Mouse (Mus musculus) embryonic stem cell, embryonic (primary cell): ENCODE measurements around the gene Il16.

Source experiments
- CTCF ChIA-PET, 4 experiments: fragments of 300-600 bp in 2 of 4; fragments of 350-600 bp in 2 of 4; sonication (Branson Sonifier 250); formaldehyde crosslinking; loops; one replicate each; lab custom pipeline; 2022; ENCODE audit warnings: inconsistent platforms in 2 of 4; lab: Charles Lee
- POLR2A ChIA-PET, 4 experiments: fragments of 300-600 bp in 2 of 4; fragments of 350-600 bp in 2 of 4; sonication (Branson Sonifier 250); formaldehyde crosslinking; loops; one replicate each; lab custom pipeline; 2022; ENCODE audit warnings: antibody characterized with exemption in 4 of 4, inconsistent platforms in 1 of 4; lab: Charles Lee

The Il16 gene

DNA sequence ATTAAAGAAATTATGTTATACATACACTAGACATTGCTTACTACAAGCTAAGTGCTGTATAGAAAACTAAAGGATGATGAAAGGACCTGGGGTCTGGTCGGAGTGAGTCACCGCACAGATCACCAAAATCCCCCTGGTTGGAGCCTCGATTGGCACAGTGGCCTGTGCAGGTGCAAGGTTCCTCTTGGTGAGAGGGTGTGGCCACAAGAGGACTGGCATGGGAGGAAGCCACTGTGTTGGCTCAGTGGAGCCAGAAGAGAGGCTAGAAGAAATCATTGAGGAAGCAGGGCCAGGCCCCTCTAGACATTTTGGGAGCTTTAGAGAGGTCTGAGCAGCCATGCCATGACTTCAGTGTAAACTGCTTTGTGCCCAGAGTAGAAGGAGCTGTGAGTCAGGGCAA lies 106.4 kb downstream of the Il16 start:
- POLR2A ChIA-PET = interaction anchor here in 3 of 4 experiments (0.8 to 0.9 kb wide), 3 partner anchors 7 to 246 kb away, joined by 3 read pairs; partner anchors contain the start of genes Mesd (in 2 of the 3), Tlnrd1 (in 2 of the 3) and Stard5 (in 1 of the 3)
- CTCF ChIA-PET = interaction anchor here in 1 of 4 experiments (1.3 kb wide), 1 partner anchor 8 kb away, joined by 3 read pairs; no protein-coding TSS in a partner anchor

DNA sequence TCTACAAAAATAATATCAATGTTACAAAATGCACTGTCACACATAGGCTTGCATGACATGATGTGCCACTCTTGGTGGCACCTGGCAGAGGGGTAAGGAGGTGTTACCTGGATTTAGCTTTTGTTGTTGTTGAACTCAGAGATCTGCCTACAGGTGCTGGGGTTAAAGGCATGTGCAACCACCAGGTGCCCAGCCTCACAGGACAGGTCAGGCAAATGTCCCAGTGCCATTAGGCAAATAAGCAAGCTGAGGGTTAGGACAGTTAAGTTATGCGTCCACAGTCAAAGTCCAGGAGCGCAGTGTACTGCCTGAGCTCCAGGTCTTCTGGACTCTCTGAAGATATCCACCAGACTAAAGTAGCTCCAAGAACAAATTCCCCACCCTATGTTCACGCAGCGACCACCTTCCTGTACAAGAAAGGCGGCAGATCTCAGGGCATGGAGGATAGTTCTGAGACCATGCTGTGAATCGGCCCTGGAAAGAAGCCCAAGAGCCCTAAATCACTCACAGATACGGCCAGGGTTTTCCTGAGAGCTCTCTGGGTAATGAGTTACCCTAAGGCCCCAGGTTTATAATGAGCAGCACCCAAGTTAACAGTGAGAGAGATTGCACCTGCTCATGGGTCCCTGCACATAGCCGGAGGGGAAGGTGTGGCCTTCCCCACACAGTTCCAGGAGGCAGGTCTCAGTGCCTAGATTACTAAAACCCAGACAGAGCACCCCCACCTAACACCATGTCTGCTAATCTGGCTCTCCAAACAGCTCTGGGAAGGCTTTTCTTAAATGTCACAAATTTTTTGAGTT lies 107.5 kb downstream of the Il16 start:
- ChIA-PET POLR2A (interaction anchor here in 3 of 4 experiments (0.6 to 0.9 kb wide), 4 partner anchors 211 to 542 kb away, joined by 3 to 5 read pairs (median 3); partner anchors contain the start of genes Mesd (in 1 of the 3) and Tlnrd1 (in 1 of the 3)), CTCF (no interaction called here)

DNA sequence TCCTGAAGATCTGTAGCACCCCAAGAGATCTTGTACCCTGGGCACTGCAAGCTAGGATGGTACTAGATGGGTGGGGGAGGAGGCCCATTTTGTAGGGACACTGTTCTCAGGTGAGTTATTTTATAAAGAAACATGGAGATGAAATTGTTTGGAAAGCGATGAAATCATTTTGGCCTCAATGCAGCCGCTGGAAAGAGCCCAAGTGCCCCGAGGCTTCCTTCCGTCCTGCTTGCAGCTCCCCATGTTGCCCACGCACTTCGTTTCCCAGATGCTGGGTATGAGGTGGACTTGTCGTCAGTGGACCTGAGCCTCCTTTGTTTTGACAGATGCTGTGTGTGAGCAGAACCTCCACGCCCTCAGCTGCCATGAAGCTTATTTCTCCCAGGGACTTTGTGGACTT lies 109.1 kb downstream of the Il16 start:
- ChIA-PET POLR2A (interaction anchor here in 2 of 4 experiments (0.6 to 1.6 kb wide), 3 partner anchors 14 to 580 kb away, joined by 3 to 5 read pairs (median 4); no protein-coding TSS in a partner anchor), CTCF (interaction anchor here in 1 of 4 experiments (1.0 kb wide), 1 partner anchor 39 kb away, joined by 3 read pairs; no protein-coding TSS in a partner anchor)

DNA sequence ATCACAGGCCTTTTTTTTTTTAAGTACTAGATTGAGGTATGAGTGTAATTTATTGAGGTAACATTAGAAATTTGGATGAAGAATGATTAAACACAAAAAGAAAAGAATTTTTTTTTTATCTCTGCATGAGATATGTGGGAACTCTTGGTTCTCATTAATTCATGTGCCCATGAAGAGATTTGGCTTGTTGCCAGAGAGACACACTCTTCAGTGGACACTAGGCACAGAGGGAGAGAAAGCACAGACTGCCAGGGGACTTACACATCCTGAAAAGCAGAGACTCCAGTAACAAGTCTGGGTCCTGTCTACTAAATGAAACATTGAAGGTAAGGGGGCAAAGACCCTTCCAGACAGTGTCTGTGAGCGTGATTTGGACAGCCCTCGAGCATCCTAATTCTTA lies 109.8 kb downstream of the Il16 start:
- ChIA-PET POLR2A (interaction anchor here in 1 of 4 experiments (1.0 to 1.6 kb wide), 2 partner anchors 14 to 36 kb away, joined by 3 to 4 read pairs; no protein-coding TSS in a partner anchor), CTCF (no interaction called here)

DNA sequence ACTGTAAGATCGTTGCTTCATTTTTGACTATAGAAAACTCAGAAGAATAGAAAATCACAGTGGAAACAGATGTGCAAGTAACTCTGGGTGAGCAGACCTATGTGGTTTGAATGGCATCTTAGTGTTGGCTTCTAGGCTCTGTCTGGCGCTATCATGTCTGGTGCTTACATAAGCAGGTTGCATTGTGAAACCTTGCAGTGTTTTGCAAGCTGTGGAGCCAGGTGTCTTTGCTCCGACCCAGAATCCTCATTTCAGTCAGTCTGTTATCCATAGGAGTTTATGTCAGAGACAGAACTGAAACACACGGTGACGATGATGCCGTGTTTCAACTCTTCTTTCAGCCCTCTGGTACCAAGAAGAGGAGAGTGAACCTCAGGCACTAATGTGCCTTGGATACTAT lies 111.7 kb downstream of the Il16 start:
- ChIA-PET POLR2A (interaction anchor here in 2 of 4 experiments (2.9 to 4.1 kb wide), 2 partner anchors 8 to 17 kb away, joined by 10 to 37 read pairs; no protein-coding TSS in a partner anchor), CTCF (no interaction called here)

DNA sequence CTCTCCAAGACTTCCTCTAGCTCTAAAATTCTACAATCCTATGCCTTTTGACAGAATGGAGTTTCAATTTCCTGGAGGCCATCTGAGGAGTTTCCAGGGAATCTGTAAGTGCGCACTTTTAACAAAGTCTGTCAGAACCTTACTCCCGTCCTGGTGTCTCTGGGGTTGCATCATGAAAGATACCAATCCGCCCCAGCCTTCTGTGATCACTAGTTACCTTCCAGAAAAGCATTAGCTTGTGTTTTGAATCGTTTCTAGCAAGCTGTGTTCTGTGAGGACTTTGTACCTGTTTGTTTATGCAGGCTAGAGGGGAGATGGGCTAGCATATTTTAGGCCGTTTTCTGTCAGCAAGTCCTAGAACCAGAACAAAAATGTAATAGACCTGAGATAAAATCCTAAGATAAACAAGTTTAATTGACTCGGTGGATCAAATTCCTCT lies 112.8 kb downstream of the Il16 start:
- POLR2A ChIA-PET = interaction anchor here in 3 of 4 experiments (0.6 to 4.1 kb wide), 13 partner anchors 9 to 252 kb away, joined by 3 to 37 read pairs (median 5); partner anchors contain the start of genes Mesd (in 2 of the 3) and Tlnrd1 (in 1 of the 3)
- CTCF ChIA-PET = interaction anchor here in 2 of 4 experiments (1.5 to 1.8 kb wide), 2 partner anchors 43 to 65 kb away, joined by 4 to 6 read pairs; no protein-coding TSS in a partner anchor

DNA sequence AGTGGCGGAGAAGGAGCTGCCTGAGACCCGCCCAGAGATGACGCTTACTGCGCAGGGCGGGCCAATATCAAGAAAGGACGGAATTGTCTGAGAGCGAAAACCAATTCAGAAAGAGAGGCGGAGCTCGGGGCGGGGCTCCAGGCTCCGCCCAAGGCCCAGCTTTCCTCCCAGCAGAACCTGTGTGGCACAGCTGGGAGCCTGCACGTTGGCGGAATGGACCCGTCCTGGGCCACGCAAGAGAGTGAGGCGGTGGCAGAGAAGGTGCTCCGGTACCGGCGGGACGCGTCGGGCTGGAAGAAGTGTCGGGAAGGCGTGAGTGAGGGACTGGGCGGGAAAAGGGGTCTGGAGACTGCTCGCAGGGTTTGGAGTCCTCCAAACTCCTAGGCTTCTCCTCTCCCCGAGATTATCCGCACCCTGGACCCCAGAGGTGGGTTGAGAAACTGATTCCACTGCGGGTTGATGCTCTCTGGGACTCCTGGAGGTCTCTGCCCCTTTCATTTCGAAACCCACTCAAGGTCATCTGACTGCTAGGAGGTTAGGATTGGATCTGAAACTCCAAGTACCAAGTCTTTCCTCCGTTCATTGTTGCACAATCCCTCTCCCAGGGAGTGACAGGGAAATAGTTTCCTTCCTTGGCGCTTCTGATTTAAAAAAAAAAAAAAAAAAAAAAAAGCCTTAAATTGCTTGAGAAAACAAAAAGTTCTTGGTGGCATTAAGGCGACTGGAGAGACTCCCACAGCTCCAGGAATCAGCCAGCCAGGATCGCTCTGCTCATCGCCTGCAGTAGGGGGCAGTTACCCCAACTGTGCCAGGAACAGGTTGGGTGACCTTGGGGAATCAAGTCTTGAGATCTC lies 113.5 kb downstream of the Il16 start, which contains the start of gene Stard5:
Gene Stard5, plus strand, starts transcription at position 132 of the 854 bp plus-strand sequence.
- ChIA-PET POLR2A (interaction anchor here in 3 of 4 experiments (0.6 to 4.1 kb wide), 39 partner anchors 8 to 712 kb away, joined by 3 to 37 read pairs (median 4); partner anchors contain the start of genes Mesd (in 3 of the 3), Tlnrd1 (in 2 of the 3) and Tmc3 (in 1 of the 3)), CTCF (interaction anchor here (0.6 to 1.8 kb wide), 12 partner anchors 7 to 454 kb away, joined by 3 to 7 read pairs (median 4); partner anchors contain the start of gene Cemip (in 1 of the 4))

DNA sequence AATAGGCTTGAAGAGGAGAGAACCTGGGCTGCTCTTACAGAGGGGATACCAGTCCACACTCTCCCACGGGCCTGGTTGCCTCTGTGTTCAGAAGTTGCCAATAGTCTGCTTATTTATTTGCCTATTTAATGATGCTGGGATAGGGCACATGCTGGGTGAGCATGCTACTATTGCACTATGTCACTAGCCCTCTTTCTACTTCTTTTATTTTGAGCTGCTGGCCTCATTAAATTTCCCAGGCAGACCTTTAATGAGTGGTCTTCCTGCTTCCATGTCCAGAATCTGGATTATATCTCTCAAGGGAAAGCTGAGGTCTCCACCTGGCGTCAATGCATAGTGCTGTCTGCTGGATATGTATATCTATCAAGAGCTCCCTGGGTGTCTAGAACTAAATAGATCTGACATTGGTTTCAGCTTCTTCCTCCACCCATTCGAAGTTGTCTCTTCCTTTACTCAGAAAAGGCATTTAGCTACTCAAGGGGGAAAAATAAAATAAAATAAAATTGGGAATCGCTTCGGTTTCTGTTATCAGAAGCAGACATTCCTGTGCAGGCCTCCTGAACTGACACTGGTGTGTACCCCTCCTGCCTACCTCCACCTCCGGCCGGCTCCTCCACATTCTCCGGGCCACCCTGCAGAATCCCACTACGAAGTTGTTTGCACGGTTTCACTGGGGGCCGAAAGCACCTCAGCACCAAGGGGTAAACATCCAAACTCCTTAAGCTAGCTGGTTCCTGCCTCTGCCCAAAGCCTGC lies 114.3 kb downstream of the Il16 start:
- ChIA-PET POLR2A (interaction anchor here in 3 of 4 experiments (0.5 to 4.1 kb wide), 35 partner anchors 8 to 883 kb away, joined by 3 to 37 read pairs (median 5); partner anchors contain the start of genes Mesd (in 3 of the 3), Tlnrd1 (in 2 of the 3) and Tmc3 (in 1 of the 3)), CTCF (interaction anchor here (0.7 to 1.8 kb wide), 11 partner anchors 8 to 455 kb away, joined by 3 to 7 read pairs (median 4); partner anchors contain the start of gene Cemip (in 1 of the 4))

DNA sequence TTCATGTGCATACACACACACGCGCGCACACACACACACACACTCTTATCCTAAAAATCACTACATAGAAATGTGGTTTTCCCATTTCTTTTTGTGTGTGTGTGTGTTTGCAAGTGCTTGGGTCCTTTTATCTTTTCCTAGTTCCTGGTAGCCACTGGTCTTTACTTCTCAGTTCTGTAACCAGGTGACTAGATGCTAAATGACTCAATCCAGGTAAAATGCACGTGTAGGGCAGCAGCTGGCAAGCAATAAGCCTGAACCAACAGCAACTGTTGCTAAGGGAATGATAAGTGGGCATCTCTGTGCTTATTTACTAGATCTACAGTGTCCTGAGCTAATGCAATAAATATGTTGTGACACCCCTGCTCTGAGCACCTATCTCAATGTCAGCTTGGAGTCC lies 118.2 kb downstream of the Il16 start:
- POLR2A ChIA-PET = interaction anchor here in 1 of 4 experiments (0.6 kb wide), 1 partner anchor 14 kb away, joined by 3 read pairs; no protein-coding TSS in a partner anchor

DNA sequence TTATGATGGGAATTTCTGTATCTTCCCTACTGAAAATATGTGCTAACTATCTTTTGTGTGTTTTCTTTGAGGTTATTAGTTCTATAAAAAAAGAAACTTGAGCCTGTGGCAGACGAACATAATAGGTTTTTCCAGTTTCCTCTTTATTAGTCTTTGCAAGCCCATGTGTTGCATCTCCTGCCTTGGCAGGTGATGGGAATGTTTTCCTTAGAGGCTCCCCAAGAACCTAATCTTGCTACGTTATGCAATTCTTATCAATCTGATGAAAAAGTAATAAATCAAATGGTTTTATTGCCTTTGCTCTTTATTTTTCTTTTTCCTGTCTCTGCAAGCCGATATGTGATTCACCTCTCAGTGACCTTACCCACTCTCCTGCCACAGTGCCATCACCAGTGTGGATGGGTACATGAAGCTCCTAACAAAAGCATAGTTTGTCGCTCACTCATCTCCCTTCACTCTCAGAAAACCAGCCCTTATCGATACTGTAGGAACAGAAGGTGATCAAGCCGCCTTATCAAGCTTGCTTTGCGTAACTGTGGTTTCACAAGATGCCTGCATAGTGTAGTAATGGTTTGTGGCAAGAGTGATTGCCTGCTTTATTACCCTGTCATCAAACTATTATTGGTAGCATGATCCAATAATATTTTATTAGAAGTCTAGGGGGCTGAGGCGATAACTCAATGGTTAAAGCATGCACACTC lies 118.8 kb downstream of the Il16 start:
- ChIA-PET CTCF (no interaction called here), POLR2A (interaction anchor here in 1 of 4 experiments (0.6 kb wide), 1 partner anchor 15 kb away, joined by 3 read pairs; no protein-coding TSS in a partner anchor)

More for the DNA sequence above, 118.2 kb downstream of the Il16 start:
- CTCF ChIA-PET = no interaction called here

DNA sequence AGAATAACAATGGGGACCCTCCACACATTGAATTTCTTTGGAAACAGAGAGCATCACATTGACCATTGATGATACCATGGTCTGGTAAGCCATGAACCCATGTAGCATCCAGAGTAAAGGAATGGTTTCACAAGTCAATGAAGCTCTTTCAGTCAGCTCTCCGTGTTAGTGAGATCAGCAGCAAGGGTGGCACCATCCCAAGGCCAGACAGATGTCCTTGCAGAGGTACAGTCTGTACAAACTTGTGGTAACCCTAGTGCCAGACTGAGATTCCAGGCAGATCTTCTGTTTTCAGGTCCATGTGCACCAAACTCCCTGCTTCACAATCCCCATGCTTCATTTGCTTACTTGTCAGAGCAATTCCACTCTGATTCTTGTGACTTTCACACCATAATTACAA lies 121.5 kb downstream of the Il16 start:
- ChIA-PET CTCF (no interaction called here), POLR2A (no interaction called here)

DNA sequence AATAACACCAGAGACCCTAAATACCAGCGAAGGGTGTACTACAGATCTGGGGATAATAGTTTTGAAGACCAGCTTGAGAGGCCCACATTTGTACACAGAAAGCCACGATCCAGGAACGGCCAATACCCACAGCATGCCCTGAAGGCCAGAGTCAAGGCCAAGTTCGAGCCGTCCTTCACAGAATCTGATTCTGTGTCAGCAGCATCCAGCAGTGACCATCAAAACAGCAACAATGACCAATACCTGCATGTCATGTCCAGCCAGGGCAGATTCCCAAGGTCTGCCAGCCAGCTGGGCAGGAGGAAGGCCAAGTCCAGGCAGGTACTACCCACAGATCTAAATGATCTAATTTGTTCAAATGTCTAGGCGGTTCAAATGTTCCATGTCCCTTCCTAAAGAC lies 122.9 kb downstream of the Il16 start:
- CTCF ChIA-PET = no interaction called here

DNA sequence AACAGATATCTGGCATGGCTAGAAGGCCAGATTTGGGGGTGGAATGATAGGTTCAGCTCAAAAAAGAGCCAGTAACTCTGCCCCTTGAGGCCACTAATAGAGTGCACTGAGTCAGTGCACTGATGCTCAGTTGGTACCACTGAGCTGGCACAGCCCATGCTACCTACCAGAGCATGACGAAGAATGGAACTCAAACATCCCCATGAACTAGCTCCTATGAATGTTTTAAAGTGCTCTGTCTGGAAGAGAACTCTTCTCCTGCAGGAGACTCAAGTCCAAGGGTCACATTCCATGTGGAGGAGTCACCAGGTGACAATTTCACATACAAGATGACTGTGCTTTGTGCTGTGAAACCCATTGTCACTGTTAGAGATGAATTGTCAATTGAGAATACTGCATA lies 126.8 kb downstream of the Il16 start:
- POLR2A ChIA-PET = interaction anchor here in 2 of 4 experiments (1.3 to 2.4 kb wide), 3 partner anchors 13 to 266 kb away, joined by 3 to 12 read pairs (median 4); partner anchors contain the start of genes Mesd (in 1 of the 2), Stard5 (in 1 of the 2) and Tlnrd1 (in 1 of the 2)
- CTCF ChIA-PET = interaction anchor here in 1 of 4 experiments (0.6 kb wide), 1 partner anchor 11 kb away, joined by 7 read pairs; no protein-coding TSS in a partner anchor

More for the DNA sequence above, 122.9 kb downstream of the Il16 start:
- POLR2A ChIA-PET = interaction anchor here in 1 of 4 experiments (0.9 kb wide), 1 partner anchor 9 kb away, joined by 3 read pairs; the partner anchor contains the start of gene Stard5

DNA sequence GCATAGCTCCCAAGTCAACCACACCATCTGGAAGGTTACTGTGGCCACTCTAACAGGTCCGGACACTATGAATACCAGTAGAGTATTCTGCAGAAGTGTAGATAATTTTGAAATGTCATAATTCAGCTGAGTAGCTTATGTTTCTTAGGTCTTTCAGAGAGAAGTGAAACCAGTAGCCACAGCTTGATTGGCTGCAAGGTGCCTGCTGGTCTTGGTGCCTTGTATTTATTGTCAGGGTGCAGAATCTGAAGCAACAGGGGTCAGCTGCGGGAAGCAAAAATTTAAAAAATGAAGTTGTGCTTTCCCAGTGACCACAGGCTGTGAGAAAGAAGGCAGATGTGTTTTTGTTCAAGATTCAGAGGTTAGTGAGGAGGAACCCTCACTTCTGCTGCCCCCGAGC lies 129.3 kb downstream of the Il16 start:
- CTCF ChIA-PET = no interaction called here

DNA sequence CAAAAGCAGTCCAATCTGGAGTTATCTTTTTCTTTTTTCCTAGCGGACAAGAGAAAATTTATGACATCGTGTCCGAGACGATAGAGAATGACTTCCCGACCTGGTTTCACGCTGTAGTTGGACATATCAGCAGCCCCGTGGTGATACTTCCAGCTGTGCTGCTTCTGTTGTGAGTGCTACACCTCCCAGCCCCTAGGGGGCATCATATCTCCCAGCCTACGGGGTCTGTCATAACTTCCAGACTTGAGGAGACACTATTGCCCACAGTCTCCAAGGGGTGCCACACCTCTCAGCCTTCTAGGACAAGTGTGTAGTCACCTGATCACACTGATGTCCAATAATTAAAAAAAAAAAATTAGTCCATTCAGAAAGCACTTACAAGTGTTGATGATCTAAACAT lies 129.7 kb downstream of the Il16 start:
- ChIA-PET CTCF (no interaction called here), POLR2A (interaction anchor here in 2 of 4 experiments (1.2 to 1.4 kb wide), 3 partner anchors 16 to 17 kb away, joined by 3 to 5 read pairs (median 4); partner anchors contain the start of gene Stard5 (in 2 of the 2))

More for the DNA sequence above, 129.3 kb downstream of the Il16 start:
- POLR2A ChIA-PET = interaction anchor here in 2 of 4 experiments (1.2 to 1.4 kb wide), 3 partner anchors 15 to 17 kb away, joined by 3 to 5 read pairs (median 4); partner anchors contain the start of gene Stard5 (in 2 of the 2)

DNA sequence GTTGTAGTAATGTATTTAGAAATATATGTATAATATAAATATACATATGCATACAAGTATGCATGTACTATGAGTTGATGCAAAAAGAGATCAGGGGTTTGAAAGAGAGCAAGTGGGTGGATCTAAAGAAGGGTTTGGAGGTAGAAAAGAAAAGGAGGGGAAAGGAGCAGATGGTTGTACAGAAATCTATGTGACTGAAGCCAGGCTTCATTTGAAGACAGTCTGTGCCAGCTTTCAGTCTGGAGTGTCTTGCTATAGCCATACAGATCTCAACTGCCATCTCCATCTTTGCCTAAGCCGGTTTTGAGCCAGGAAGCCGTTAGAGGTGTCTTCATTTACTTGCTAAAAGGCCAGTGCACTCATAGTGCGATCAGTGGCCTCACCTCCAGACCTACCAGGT lies 130.3 kb downstream of the Il16 start:
- ChIA-PET POLR2A (no interaction called here), CTCF (no interaction called here)
